ENCODE assay signal across 8 mouse cellular contexts in the genomic region with DNA sequence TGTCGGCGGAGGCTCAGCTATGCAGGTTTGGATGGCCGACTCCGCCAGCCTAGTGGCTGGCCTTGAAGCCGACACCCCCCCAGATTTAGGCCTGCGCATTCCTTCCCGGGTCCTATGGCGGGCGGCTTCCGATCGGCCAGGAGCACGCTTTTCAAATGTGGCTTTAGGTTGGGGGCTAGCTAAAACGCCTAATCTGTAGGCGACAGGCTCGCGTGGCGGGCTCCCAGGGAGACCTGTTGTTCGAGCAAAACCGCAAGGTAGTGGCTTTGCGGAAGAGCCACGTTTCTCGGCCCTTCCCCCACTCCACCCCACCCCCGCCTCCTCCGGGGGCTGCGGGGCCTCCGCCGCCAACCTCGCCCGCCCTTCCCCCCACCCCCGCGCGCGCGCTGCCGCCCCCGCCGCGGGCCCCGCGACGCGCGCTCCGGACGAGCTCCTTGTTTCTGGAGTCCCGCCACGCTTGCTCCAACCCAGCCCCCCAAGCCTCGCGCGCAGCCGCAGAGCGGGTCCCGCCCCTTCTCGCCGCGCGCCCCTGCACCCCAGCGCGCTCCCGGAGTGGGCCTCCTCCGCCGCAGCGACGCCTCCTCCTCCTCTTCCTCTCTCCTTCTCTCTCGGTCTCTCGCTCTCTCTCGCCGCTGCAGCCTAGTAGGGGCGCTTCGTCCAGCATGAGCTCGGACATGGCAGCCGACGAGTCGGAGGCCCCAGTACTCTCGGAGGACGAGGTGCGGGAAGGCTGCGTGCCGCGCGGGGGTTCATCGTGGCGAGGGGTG. TPM values are rescaled to one million over a fixed set of nuclear protein-coding genes. Genes with fewer than 3 reads are reported as not detected.
A peak's percentile ranks its signal among the peaks of the same experiment; 100 is the strongest.
DNase-seq lines count a peak whose midpoint lies in the region; TF ChIP-seq lines count a peak whose summit lies in the region.

Nedd4 (plus strand) TSS at position 452 of the 767 bp plus-strand sequence.

- H3K36me3 ChIP-seq in megakaryocyte, embryonic 14.5 days (replicated peaks; ENCODE audit: low read length), result peaks cover 29% of the 10 kb centered on the region

- no peaks in the 10 kb centered on the region for H3K9me3 ChIP-seq in megakaryocyte, embryonic 14.5 days

- peak within 1 kb of the TSS; percentile 99 for H3K27ac ChIP-seq in cortical plate, adult 2 months (ENCODE audit: insufficient read depth, low read length)

- H3K27me3 ChIP-seq in megakaryocyte, embryonic 14.5 days (replicated peaks), result no peaks in the 10 kb centered on the region

- no peak for TF ChIP-seq CTCF in cortical plate, adult 2 months (IDR thresholded peaks at IDR 0.05; ENCODE audit: extremely low read depth, insufficient read depth, low read length)

- DNase-seq in adrenal gland, adult (ENCODE audit: inconsistent age in 2 of 2, low spot score in 1 of 2), result peak; percentile 98 to 99
- peak; percentile 98 for DNase-seq in gastrocnemius, postnatal 10 days
- DNase-seq in induced T-regulatory cell, adult 2 months (ENCODE audit: low read depth), result peak; percentile 58
- peak; percentile 87 to 93 for DNase-seq in left cerebral cortex, adult 8-10 months (ENCODE audit: low spot score in 2 of 2)
- peak; percentile 97 for DNase-seq in right cerebral cortex, postnatal 10 days (ENCODE audit: low spot score in 2 of 2)
- peak; percentile 96 for DNase-seq in urinary bladder, postnatal 14 days (ENCODE audit: low spot score)

- peak; percentile 91 for TF ChIP-seq POLR2A in cortical plate, adult 2 months (IDR thresholded peaks at IDR 0.05; ENCODE audit: extremely low read depth, insufficient read depth, low read length)

- H3K4me3 ChIP-seq in cortical plate, adult 2 months (ENCODE audit: insufficient read depth, low read length), result peak within 1 kb of the TSS; percentile 79
- peak within 1 kb of the TSS; percentile 95 for H3K4me3 ChIP-seq in megakaryocyte, embryonic 14.5 days (replicated peaks)

- H3K4me1 ChIP-seq in cortical plate, adult 2 months (ENCODE audit: control insufficient read depth, insufficient read depth, low read length), result peaks cover 9% of the 10 kb centered on the region
- H3K4me1 ChIP-seq in megakaryocyte, embryonic 14.5 days, result peaks cover 66% of the 10 kb centered on the region

RNA-seq across cellular contexts. Expression of gene Nedd4, which starts in this region (rescaled TPM):
- 207 and 216 TPM in 2 replicates for polyA plus RNA-seq in cortical plate, adult 2 months (2012; rRNA removed)
- total RNA-seq in gastrocnemius, postnatal 10 days (2021), result 100 to 1,000 TPM; 563 to 619 TPM
- total RNA-seq in left cerebral cortex, adult 8-10 months (2022), result 100 to 1,000 TPM; 276 to 301 (median 288) TPM
- polyA plus RNA-seq in megakaryocyte, embryonic 14.5 days (2012; ENCODE audit: insufficient read depth, low replicate concordance), result 6.0 and 24.7 TPM in 2 replicates

Comparison
In these comparisons a context has a peak if more than half of its experiments do, and no peak if none do; other contexts are left out.
1. Peak in every context shown above with its lines: DNase-seq, H3K4me3 ChIP-seq and H3K27ac ChIP-seq.